Mouse (Mus musculus) lung, adult 2 months (tissue): ENCODE measurements around the gene Rbpms2.

Experiments used
- CTCF ChIP-seq: fragments of 200-500 bp; IDR thresholded peaks from 2 replicates; pipeline ENCODE4 v1.5.1; 2011; ENCODE audit warnings: mild to moderate bottlenecking, low read length, control low read depth; ENCODE audit not compliant: insufficient read depth
- POLR2A ChIP-seq: fragments of 200-500 bp; IDR thresholded peaks from 2 replicates; pipeline ENCODE4 v1.6.1; 2011; ENCODE audit warnings: low read depth, mild to moderate bottlenecking, control low read depth, low read length, borderline replicate concordance; ENCODE audit errors: extremely low read depth

DNA sequence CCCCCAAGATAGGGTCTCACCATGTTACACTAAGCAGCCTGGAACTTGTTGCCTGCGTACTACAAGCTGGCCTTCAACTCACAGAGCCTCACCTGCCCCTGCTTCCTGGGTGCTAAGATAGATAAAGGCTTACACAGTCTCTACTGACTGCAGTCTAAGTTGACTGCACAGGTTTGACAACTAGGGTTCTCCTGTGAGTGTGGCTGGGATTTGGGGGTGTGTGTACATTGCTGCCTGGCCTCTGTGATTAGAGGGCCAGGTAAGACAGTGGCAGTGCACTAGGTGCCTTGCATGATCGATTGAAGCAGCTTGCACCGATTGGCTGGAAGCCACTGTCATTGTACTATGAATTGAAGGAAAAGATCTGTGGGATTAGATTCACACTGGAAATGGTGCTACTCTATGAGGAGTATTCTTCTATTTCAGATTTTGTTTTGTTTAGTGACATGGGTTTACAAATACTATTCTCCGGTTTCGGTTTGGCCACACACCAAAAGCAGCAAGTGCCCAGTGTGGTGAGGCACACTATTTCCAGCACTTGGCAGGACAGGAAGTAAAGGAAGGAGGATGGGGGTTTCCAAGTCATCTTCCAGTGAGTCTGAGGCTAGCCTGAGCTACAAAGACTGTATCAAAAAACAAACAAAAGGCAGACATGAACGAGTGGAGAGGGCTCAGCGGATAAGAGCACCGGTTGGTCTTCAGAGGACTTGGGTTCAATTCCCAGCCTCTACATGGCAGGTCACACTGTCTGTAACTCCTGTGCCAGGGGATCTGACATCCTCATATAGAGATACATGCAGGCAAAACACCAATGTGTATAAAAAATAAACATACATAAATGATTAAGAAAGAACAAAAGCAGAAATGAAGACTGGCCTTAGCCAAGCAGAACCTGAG lies 46.3 kb downstream of the Rbpms2 start:
- TF ChIP-seq CTCF (no peak), POLR2A (no peak)
